Mouse (Mus musculus) small intestine, adult 2 months (tissue): ENCODE data around the gene Cbarp.

Experiments used
- CTCF ChIP-seq: fragments of 200-500 bp; IDR thresholded peaks from 2 replicates; pipeline ENCODE4 v1.5.1; 2012; ENCODE audit warnings: low read depth, mild to moderate bottlenecking, control low read depth, inconsistent platforms, low read length, moderate library complexity, mixed read lengths; ENCODE audit not compliant: insufficient replicate concordance, insufficient read length; ENCODE audit errors: extremely low read depth
- POLR2A ChIP-seq: fragments of 200-500 bp; IDR thresholded peaks from 2 replicates; pipeline ENCODE4 v1.6.1; 2012; ENCODE audit warnings: low read depth, mild to moderate bottlenecking, control low read depth, inconsistent platforms, low read length, moderate library complexity

DNA sequence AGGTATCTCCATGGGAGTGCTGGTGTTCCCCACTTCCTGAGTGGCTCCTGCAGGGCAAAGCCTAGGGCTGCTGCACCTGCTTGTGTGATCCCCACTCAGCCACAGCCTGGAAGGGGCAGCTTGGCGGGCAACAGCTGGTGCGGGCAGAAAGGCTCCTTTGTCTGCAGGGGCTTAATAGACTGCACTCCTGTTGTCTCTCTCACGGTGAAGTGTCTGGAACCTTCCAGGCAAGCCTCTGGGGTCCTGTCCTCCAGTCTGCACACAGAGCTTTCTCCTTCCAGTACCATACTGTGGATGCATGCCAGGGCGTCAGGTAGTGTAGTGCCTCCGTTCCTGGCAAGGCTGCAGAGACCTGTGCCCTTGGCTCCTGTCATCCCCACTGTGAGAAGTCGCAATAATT lies 22.1 kb downstream of the Cbarp start:
- TF ChIP-seq CTCF (no peak), POLR2A (no peak)
